Mouse (Mus musculus) ovary, postnatal 10 days (tissue): ENCODE measurements at regions not wholly inside any gene's neighbourhood (a gene's known extent, or its start where the extent isn't known, plus 50 kb on each side); places are given as distances from the start of the nearest gene placed in this dataset.

Source experiments
- DNase-seq: peaks from one replicate; pipeline ENCODE4 v3.0.0; 2022; ENCODE audit warnings: low spot score

DNA sequence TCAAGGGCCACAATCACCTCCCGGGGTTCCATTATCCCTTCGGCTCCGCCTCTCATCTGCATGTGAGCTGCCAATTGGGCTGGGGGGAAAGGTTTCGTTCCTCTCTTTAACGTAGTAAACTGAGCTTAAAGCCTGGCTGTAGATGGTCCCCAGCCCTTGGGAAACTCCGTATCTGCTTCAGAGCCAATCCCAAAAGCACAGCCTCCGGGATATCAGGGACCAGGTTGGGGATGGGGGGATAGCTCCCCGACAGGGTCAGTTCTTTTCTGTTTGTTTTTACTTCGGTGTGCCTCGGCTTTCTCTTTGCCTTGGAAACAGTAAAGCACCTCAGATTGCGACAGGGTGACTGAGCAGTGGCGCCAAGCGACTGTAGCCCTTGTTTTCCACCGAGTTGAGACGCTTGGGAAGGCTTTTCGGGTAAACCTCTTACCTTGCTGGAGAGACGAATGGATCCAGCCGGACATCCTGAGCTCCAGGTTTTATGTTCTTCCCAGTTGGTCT, 64.5 kb downstream of the Tfap2c start:
- no peak for DNase-seq

DNA sequence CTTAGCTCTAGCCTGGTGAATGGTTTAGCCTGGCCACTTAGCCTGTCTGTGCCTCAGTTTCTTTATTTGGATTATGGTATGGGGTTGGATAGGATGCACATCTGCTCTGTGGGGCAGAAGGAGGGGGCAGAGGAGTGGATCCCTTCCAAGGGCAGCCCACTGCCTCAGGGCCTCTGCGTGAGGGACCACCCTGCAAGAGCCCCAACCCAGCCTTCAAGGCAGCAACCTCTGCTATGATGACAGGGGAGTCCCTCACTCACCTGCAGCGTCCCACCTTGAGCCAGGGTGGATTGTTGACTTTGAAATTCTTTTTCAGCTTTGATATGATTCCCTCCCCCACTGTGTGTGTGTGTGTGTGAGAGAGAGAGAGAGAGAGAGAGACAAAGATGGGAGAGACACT, 65.8 kb downstream of the Tfap2c start:
- no peak for DNase-seq

DNA sequence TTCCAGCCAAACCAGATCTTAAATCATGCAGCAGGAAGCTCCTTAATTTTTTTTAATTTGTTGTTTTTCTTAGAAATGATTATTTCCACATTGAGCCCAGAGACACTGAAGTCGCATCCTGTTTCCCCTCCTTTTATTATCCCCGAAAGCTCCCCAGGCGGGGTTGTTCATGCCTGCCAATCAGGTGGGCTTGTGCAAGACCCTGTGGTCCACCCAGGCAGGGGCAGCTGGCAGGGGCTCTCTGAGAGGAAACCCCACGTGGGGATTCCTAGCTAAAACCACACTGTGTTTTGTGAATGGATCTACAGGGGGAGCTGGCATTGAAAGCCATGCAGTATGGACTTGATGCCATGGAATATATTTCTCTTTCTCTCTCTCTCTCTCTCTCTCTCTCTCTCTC, 66.2 kb downstream of the Tfap2c start:
- DNase-seq = no peak

DNA sequence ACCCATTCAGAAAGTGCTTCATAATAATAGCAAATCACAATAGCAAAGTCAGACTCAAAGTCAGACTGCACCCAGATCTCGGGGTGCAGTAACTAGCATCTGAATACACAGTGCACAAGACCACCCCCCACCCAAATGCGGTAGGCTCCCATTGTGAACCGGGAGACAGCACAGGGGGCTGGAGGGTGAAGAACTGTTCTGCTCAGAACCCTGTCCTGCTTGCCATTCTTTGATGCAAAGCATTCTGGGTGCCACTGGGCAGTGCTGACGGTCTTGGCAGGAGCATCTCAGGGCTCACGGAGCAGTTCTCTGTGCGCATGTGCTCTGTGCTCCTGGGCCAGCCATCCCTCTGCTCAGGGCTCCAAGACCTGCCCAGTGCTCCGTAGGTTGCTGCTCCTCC, 69.8 kb downstream of the Tfap2c start:
- DNase-seq = no peak

DNA sequence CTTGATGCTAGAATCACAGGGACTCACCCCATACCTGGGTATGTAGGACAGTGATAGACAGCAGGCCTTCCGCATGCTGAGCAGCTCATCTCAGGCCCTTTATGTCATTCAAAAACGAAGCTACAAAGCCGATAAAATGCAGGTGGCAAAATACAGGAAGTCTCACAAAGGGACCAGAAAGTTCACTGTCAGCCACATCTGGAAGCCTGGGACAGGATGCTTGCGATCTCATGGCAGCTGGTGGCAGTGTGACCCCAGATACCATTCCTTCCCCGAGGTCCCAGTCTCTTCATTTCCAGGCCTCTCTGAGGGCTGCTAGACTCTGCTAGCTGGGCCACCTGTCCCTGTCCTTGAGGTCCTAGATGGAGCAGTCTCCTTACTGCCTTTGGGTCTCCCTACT, 70.6 kb downstream of the Tfap2c start:
- no peak for DNase-seq

DNA sequence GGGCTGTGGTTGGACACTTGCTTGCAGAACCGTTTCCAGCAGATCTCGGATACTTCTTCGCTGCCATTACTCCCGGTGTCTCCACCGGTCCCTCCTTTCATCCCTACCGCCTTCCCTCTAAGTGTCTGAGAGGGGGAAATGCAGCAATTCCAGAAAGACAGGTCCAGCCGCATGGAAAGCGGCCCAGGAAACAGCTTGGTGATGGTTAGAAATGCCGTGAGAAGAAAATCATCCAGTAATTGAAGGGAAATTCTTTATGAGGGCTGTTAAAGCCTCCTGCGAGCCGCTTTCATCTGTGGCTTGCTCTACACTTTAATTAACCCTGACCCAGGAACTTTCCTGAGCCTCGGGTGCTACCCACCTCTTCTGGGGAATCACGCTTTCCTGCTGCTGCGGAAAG, 74.3 kb downstream of the Tfap2c start:
- DNase-seq = no peak

DNA sequence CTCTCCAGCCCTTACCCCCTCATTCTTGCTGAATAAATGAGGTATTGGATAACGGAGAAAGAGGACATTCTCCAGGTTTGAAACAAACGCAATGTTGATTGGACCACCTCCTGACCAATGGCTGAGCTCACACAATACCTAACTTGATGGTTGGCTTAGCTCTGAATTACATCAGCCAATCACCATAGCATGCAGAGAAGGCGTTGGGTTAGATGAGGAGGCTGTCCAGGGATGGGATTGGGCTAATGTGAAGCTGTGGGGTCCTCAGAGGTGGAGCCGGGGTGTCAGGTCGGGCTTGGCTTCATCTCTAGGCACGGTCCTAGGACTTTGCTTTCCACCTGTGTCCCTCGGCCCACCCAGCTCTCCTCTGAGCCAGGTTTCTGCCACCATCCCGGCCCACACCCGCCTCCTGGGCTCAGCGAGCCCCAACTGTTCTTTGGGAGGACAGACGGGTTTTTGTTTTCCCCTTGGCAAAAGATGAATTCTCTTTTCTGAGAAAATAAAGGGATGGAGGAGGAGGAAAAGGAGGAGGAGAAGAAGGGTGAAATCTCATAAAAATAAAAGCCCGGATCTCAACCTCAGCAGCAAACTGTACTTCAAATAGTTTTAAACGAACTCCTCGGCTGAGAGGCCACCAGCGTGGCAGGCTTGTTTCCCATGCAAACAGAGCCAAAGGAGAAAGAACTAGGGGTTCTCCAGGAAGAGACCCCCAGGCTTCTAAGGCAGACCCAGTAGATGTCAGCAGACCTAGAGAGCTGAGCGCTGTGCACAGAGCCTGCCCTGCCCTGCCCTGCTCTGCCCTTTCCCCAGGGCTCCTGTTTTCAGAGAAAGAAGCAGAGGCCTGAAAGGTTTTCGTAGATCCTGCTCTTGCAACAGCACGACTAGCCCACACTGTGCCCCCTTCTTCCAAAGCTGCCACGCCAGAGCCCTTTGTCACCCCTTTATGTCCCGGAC, 78.2 kb downstream of the Tfap2c start:
- no peak for DNase-seq

DNA sequence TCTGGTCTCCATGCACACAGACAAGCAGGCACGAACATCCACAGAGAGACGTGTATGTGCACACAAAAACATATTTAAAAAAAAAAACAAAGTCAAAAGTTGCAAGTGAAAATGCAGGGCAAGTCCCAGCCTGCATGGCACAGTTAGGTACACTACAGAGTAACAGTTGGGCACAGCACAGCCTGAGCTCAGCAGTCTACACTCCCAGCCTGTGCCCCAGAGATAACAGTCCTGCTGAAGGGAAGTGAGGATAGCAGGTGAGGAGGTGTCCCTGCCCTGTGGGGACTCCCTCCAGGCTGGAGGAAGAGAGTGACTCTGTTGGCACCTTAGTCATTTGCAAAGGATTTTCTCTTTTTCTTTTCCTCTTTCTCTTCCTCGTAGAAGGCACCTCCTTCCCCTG, 80.9 kb downstream of the Tfap2c start:
- no peak for DNase-seq

DNA sequence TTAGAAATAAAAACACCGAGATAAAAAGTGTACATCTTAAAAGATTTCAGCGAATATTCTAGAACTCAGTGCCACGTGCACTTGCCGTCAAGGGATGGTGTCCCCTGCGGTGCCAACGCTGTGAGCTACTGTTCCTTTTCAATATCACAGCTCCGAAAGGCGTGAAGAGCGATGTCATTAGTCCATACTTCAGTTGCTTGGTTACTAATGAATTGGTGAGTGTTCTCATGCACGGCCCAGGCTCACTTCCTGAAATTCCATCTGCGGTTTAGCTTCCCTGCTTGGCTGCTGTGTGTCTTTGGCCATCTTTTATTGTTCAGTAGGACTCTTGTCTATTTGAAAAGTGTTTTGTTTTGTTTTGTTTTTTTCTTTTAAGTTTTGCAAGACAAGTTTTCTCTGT, 93.2 kb downstream of the Tfap2c start:
- no peak for DNase-seq

DNA sequence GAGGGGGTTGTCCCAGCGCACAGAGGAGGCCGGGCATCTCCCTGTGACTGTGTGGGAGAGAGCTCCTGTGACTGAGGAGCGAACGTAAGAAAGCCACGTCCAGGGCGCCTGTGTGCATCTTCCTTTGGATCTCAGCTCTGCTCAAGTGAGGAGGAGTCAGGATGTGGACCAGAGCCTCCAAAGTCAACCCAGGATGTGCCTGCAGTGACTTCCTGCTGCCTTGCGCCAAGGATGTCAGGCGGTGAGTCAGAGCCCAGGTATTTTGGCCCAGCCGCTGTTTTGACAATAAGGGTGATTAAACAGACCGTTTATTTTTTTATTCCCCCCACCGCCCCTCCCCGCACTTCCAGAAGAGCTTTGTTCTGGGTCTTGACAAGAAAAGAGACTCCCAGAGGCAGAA, 94.5 kb downstream of the Tfap2c start:
- DNase-seq = no peak

DNA sequence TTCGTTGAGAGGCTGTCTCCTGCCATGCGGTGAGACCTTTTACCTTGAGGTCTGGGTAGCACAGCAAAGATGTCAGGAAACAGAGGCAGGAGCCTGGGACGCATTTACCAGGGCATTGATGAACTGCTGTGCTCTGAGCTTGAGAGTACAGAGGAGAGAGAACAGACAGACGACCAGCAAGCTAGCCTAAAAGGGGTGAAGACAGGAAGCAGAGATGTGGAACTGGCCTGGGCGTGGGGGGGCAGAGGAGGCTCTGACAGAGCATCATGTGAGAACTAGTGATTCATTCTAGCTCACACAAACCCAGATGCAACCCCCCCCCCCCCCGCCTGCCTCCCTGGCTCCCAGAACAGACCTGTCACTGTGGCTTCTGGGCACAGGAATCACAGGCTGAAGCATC, 95.1 kb downstream of the Tfap2c start:
- DNase-seq = no peak

DNA sequence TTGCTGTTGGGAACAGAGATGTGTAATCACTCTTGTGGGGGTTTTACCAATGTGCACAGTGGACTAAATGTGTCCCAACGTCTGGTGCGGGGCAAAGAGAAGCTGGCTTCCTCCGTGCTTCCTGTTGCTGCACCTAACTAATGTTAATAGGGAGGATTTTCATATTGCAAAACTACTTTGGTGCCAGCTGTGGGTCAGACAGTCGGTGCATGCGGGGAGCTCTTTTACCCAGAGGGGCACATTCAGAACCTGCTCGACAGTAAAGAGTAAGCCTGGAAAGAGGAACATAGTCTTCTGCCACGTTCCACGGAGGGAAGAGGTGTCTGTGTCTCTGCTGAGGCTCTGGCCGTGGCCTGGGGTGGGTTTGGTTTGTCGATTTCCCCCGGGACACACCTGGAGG, 98.7 kb downstream of the Tfap2c start:
- DNase-seq = no peak

DNA sequence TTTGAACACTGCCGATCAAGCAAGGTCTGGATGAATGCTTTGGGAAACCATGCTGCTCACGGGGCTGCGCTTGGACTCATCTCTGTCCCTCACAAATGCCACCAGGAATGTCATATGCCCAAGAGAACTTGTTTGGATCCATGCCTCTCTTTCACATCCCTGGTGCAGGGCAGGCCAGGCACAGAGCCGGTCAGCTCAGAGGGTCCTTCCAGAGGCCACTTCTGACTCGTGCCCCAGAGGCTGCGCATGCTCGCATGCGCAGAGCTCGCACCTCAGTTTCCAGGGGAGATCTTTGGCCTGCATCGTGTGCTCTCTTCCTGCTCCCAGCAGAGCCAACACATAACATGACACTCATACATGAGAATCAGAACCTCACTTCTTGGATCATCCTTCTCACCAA, 111.1 kb downstream of the Tfap2c start:
- DNase-seq = no peak

DNA sequence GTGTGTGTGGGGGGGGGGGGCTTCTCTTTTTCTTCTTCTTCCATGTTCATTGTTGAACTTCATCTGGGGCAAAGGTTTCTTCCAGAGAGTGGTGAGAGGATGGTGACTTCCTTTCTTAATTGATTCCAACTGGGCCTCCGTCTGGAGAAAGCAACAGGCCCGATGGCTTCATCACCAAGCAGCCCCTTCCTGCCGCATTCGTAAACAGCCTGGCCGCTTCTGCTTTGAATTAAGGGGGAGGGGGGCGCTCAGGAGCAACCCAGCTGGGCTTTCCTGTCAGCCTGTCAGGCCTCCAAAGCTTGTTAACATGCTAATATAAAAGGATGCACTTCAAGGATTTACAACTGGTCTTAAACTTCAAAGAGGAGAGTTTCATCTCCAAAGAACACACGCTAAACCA, 111.5 kb downstream of the Tfap2c start:
- no peak for DNase-seq

DNA sequence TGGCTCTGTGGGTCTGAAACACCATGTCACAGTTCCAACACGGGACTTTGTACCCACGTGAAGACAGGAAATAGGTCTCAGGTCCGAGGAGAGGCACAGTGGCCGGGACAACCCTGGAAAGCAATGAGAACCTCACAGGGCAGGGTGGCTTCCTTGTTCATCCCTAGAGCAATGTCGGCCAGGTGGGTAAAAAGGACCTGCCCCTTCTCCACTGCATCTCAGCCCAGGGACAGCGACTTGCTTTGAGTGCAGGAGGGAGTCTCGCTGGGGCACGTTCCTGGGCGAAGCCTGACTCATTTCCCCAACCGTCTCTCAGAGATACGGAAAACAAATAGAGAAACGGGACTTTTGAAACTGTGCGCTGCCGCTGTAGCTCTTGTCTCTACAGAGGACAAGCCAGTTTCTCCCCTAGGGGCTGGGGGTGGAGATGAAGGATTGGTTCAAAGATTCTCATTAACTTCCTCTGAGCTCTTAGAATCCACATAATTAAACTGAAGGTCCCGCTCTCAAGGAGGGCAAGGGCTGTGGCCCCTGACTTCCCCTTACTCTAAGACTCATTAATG, 112.1 kb downstream of the Tfap2c start:
- no peak for DNase-seq

DNA sequence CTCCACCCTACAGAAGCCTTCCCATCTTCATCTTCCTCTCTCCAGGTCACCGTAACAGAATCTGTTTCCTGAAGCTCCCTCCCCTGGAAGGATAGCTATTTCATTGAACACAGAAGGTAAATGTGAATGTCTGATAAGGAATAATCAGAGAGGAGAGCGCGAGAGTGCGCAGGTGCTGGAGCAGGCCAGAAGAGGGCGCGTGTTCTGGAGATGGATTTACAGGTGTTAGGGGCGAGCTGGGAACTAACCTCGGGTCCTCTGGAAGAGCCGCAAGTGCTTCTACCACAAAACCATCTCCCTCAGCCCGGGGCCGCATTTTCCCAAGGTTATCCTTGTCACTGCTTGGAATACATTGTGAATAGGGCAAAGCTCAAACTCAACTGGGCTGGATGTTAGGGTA, 112.8 kb downstream of the Tfap2c start:
- no peak for DNase-seq

DNA sequence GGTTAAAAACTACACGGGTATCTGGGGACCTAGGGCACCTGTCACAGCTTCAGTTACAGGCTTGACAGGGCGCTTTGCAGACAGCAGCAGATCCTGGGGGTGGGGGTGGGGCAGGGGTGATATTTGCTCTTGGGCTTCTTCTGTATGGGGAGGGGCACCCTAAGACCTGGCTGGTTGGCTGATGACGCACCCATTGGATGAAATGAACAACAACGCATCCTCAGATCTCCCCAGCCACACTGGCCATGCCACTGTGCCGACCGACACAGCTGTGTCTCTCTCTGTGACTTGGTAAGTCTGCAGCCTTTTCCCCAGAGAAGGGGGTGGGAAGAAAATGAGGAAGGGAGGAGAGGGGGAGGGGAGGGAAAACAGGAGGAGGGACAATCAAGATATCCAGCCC, 114.3 kb downstream of the Tfap2c start:
- DNase-seq = no peak

DNA sequence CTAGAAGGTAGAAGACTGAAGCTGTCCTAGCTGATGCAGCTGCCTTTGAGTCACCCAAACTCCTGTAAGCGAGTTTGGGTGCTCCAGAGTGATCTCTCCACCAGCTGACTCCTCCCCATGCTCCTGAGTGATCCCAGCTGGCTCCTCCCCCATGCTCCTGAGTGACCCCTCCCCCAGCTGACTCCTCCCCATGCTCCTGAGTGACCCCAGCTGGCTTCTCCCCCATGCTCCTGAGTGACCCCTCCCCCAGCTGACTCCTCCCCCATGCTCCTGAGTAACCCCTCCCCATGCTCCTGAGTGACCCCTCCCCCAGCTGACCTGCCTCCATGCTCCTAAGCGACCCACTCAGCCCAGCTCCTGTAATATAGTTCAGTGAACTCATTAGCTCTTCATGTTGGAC, 123.7 kb downstream of the Tfap2c start:
- DNase-seq = no peak

DNA sequence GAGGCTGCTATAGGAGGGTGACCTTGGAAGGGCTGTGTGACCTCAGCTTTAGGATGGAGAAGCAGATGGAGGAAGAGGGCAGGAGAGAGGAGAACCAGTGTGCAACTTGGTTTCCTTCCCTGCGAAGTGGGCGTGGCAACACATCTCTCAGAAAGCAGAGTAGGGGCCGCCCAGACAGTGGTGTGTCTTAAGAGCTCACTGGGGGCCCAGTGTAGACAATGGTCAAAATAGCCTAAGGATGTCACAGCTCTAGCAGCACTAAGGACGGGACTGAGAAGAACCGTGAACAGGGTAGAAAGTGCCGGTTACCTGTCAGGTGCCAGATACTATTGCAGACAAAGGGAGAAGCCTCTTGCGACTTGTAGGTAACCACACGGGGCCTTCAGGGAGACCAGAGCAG, 125.2 kb downstream of the Tfap2c start:
- no peak for DNase-seq

DNA sequence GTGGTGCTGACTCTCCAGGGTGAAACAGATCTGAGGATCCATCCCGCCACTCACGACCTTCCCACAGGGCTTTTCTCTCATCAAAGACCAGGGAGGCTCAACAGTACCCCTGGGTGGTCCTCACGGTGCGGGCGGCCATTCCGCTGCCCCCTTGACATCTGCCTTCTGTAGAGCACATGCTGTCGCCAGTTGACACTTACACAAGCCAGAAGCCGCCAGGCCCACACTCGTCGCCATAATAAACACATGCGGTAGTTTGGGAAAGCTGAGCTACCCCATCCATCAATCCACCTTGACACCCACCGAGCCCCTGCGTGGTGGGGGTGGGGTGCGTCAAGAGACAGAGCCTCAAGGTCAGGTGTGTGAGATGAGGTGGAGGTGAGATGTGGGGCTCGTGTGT, 125.7 kb downstream of the Tfap2c start:
- DNase-seq = no peak

DNA sequence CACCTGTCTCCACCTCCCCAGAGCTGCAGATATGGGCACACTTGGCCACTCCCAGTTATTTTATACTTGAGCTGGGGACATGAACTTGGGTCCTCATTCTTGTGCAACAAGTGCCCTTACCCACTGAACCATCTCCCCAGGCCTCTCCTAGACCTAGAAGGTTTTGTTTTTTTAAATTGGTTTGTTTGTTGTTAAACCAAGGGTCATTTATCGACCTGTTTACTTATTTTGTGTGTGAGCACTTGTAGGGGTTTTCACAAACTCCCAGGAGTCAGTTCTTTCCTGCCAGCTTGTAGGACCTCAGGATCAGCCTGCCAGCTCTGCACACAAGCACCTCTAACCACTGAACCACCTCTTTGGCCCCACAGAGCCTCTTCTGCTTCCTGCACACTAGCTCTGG, 140.8 kb downstream of the Tfap2c start:
- no peak for DNase-seq

DNA sequence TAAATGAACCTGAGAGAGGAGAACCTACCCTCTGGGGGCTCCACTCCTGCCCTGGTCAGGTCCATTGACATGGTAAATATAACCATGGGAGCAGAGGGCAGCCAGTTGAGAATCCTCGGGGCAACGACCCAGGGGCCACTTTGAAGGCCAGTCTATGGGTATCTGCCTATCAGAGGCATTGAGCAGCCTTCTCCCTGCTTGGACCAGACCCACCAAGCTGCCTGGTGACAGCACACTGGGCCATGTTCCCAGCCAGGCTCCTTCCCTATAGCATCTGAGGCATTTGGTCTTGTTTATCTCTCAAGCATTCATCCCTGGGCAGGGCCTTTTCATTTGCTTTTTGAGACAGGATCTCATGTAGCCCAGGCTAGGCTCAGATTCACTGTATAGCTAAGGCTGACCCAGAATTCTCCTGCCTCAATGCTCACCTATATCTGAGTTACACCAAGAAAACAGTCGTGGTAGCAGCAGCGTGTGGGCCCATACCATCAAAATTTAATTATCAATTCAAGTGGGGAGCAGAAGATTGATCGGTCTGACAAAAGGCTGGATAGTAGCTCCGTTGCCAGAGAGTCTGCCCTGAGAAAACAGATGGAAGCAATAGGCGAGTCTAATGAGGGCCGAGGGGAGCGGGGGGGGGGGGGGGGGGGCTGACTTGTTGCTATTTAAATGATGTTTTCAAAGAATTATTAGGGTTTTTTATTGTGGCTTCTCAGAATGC, 141.7 kb downstream of the Tfap2c start:
- no peak for DNase-seq

DNA sequence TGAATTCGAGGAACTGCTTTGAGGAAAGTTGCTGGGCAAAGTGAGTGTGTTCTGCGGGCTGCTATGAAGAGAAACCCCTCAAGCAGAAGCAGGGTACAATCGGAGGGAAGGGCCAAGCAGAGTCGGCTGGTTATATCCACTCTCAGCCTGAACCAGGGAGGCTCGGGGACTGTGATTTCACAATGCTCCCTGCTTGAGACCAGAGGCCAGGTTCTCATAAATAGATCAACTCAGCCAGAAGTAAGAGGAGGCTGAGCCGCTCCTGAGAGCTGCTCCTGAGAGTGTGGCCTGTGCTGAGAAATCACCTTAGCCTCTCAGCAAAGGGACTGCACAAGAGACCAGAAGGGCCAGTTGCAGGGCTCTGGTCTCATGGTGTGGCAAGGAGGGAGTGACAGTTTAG, 149.6 kb downstream of the Tfap2c start:
- DNase-seq = no peak
